Mouse (Mus musculus): ENCODE results near the gene Olfr665. TPM values are rescaled to one million over a fixed set of nuclear protein-coding genes. Genes with fewer than 3 reads are reported as not detected.

Gene Olfr665
- polyA plus RNA-seq (2012; rRNA removed), result not detected in 2 replicates

DNA sequence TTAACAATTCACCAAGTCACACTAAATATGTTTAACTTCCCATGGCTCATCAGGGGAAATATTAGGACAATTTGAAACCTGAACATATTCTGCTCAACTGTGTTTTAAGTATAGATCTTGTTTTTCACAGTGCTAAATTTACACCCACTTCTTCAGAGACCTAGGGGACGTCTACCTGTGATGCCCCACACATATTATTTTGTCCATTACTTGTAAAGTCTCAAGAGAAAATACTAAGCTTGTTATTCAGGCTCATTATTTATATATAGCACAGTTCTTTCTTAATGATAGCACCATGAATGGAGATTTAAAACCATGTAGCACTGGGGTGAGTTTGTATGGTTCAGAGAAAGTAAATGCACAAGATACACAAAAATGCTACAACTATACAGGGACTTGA is at the start of gene Olfr665:
TSS of gene Olfr665 (plus strand) at position 301 of the 400 bp plus-strand sequence.

DNA sequence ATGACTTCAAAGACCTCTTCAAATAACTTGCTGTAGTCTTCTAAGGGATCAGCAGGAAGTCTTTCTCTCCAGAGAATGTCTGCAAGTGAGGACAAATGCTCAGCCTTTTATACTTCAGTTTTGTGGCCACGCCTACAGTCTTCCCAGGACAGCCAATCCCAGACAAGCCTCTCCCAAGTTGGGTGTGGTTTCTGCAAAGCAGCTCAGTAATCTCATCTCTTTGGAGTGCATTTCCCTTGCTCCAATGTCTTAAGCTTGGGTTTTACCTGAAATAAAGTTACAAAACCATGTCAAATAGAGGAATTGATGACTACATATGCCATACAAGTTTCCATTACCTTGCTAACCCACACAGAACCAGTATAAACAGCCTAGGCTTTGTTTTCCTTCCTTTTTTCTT is 35.3 kb upstream of the Olfr665 start, which contains the start of gene Usp17lb:
TSS of gene Usp17lb (minus strand) at position 101 of the 400 bp plus-strand sequence.

DNA sequence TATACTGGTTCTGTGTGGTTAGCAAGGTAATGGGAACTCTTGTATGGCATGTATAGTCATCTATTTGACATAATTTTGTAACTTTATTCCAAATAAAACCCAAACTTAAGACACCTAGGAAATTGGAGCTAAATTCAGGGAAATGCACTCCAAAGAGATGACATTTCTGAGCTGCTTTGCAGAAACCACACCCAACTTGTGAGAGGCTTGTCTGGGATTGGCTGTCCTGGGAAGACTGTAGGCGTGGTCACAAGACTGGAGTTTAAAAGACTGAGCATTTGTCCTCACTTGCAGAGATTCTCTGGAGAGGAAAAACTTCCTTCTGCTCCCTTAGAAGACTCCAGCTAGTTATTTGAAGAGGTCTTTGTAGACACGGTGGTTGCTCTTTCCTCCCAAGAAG is 21.1 kb upstream of the Olfr665 start, which contains the start of gene Usp17la:
TSS of gene Usp17la (plus strand) at position 301 of the 400 bp plus-strand sequence.

DNA sequence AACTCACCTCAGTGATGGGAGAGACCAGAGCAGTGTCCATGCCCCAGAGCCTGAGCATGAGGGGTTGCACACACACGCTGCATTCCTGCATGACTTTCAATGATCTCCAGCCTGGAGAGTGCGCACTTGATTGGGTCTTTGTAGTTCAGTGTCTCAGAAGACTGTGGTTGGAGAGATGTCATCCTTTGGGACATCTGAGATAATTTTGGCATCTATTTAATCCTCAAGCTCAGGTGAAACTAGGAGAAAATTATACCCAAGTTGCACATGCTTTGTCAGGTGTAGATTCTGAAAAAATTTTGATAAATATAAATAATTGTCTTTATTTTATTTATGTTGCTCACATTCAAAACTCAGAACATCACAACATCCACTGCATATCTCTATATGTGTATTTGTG is 18.0 kb downstream of the Olfr665 start, which contains the start of gene Olfr666:
TSS of gene Olfr666 (minus strand) at position 101 of the 400 bp plus-strand sequence.

DNA sequence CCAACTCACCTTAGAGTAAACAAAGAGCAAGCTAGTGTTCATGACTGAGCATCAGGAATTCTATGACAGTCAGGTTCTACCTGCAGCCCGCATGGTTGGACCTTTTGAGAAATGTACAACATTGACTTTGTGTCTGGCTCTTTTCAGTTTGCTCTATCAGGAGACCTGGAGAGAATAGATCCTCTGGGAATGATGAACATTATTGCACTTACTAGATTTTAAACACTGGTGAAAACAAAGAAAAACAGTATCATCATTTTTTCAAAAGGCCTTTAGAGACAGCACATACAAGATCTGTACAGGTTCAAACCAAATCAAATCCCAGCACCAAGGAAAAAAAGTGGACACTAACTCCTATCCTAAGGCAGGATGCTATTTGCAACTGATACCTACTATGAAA is 43.6 kb downstream of the Olfr665 start, which contains the start of gene Olfr667:
TSS of gene Olfr667 (minus strand) at position 101 of the 400 bp plus-strand sequence.

DNA sequence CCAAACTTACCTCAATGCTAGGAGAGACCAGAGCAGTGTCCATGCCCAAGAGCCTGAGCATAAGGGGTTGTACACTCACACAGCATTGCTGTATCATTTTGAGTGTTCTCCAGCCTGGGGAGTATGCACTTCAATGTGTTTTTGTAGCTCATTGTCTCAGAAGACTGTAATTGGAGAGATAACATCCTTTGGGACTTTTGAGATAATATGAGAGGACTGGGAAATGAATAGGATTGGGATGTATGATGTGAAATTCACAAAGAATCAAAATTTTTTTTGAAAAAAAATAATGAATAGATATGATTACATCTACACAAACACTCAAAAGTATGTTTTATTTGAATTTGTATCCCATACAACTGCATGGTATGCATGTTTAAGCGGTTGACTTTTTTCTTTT is 50.1 kb downstream of the Olfr665 start, which contains the start of gene Olfr668:
TSS of gene Olfr668 (minus strand) at position 101 of the 400 bp plus-strand sequence.

Other genes with a start within 250 kb of the Olfr665 start
- gene Olfr658, start 230.7 kb upstream of the Olfr665 start, polyA plus RNA-seq (2012; rRNA removed), result 0.05 and 0.09 TPM in 2 replicates
- not detected in 2 replicates for gene Olfr659, start 211.3 kb upstream of the Olfr665 start, polyA plus RNA-seq (2012; rRNA removed)
- gene Olfr661, start 191.5 kb upstream of the Olfr665 start, polyA plus RNA-seq (2012; rRNA removed), result not detected in 2 replicates
- gene Usp17le, start 100.6 kb upstream of the Olfr665 start, polyA plus RNA-seq (2012; rRNA removed), result not detected in 2 replicates
- not detected in 2 replicates for gene Usp17lb, start 35.4 kb upstream of the Olfr665 start, polyA plus RNA-seq (2012; rRNA removed)
- not detected in 2 replicates for gene Usp17la, start 21.0 kb upstream of the Olfr665 start, polyA plus RNA-seq (2012; rRNA removed)
- not detected in 2 replicates for gene Olfr666, start 17.9 kb downstream of the Olfr665 start, polyA plus RNA-seq (2012; rRNA removed)
- gene Olfr667, start 43.5 kb downstream of the Olfr665 start, polyA plus RNA-seq (2012; rRNA removed), result not detected in 2 replicates
- gene Olfr668, start 50.0 kb downstream of the Olfr665 start, polyA plus RNA-seq (2012; rRNA removed), result not detected in 2 replicates
- not detected in 2 replicates for gene Olfr669, start 56.2 kb downstream of the Olfr665 start, polyA plus RNA-seq (2012; rRNA removed)
- not detected in 2 replicates for gene Olfr670, start 84.6 kb downstream of the Olfr665 start, polyA plus RNA-seq (2012; rRNA removed)
- gene Olfr671, start 101.1 kb downstream of the Olfr665 start, polyA plus RNA-seq (2012; rRNA removed), result not detected in 2 replicates
- not detected in 2 replicates for gene Olfr672, start 124.0 kb downstream of the Olfr665 start, polyA plus RNA-seq (2012; rRNA removed)
- gene Olfr675, start 150.4 kb downstream of the Olfr665 start, polyA plus RNA-seq (2012; rRNA removed), result not detected in 2 replicates
- not detected in 2 replicates for gene Olfr676, start 154.7 kb downstream of the Olfr665 start, polyA plus RNA-seq (2012; rRNA removed)
- gene Olfr677, start 173.3 kb downstream of the Olfr665 start, polyA plus RNA-seq (2012; rRNA removed), result not detected in 2 replicates
- gene Olfr678, start 186.4 kb downstream of the Olfr665 start, polyA plus RNA-seq (2012; rRNA removed), result not detected in 2 replicates
- not detected in 2 replicates for gene Olfr679, start 203.2 kb downstream of the Olfr665 start, polyA plus RNA-seq (2012; rRNA removed)
- not detected in 2 replicates for gene Olfr680-ps1, start 214.8 kb downstream of the Olfr665 start, polyA plus RNA-seq (2012; rRNA removed)
- not detected in 2 replicates for gene Olfr681, start 238.8 kb downstream of the Olfr665 start, polyA plus RNA-seq (2012; rRNA removed)

Measured in central nervous system, embryonic 11.5 days (tissue).